Mouse (Mus musculus) testis, adult 10 weeks (tissue): ENCODE measurements around the gene Fbxo3. TPM values are rescaled to one million over a fixed set of nuclear protein-coding genes. Genes with fewer than 3 reads are reported as not detected.

Experiments
- polyA plus RNA-seq: library from polyadenylated mRNA; stranded (reverse); fragments of 350-450 nt; fragmentation: Illumina TruSeq; extraction: RNeasy Lipid Tissue Mini Kit (QIAGEN cat#74804); gene quantifications from one replicate; pipeline ENCODE4 v1.2.3, GENCODE M21; 2014; ENCODE audit warnings: low read depth, low replicate concordance

Fbxo3 gene
- 97.1 TPM for polyA plus RNA-seq

GRCm38 (mm10) chr2:104027458-104028138 is at the start of gene Fbxo3:
Gene Fbxo3 (plus strand): TSS chr2:104027721.

GRCm38 (mm10) chr2:104028139-104028723 is 710 bp downstream of the Fbxo3 start, which contains the start of gene 4931422A03Rik:
Gene 4931422A03Rik (minus strand): TSS chr2:104028361.

GRCm38 (mm10) chr2:104065526-104065925 is 38.0 kb downstream of the Fbxo3 start, which contains the start of gene Gm10912:
Gene Gm10912 (plus strand): TSS chr2:104065826.

GRCm38 (mm10) chr2:104068450-104068849 is 40.9 kb downstream of the Fbxo3 start, which contains the start of gene Gm10799:
Gene Gm10799 (minus strand): TSS chr2:104068550.

GRCm38 (mm10) chr2:104069704-104070185 is 42.2 kb downstream of the Fbxo3 start, which contains the start of gene Cd59b:
Gene Cd59b (plus strand): TSS chr2:104069849.

GRCm38 (mm10) chr2:104095741-104096213 is 68.3 kb downstream of the Fbxo3 start, which contains the start of gene Cd59a:
Gene Cd59a (plus strand): TSS chr2:104095801.

Other genes starting within 250 kb of the Fbxo3 start
- gene Caprin1, start 230.1 kb upstream of the Fbxo3 start, polyA plus RNA-seq = 541 TPM
- gene Lmo2, start 69.7 kb upstream of the Fbxo3 start, polyA plus RNA-seq = 5.4 TPM
- gene 4931422A03Rik, start 640 bp downstream of the Fbxo3 start, polyA plus RNA-seq = 11.6 TPM
- 0.20 TPM for gene Gm10912, start 38.1 kb downstream of the Fbxo3 start, polyA plus RNA-seq
- not detected for gene Gm10799, start 40.8 kb downstream of the Fbxo3 start, polyA plus RNA-seq
- 46.2 TPM for gene Cd59b, start 42.1 kb downstream of the Fbxo3 start, polyA plus RNA-seq
- 36.0 TPM for gene Cd59a, start 68.1 kb downstream of the Fbxo3 start, polyA plus RNA-seq
- 0.94 TPM for gene A930018P22Rik, start 95.0 kb downstream of the Fbxo3 start, polyA plus RNA-seq